Mouse (Mus musculus) midbrain, embryonic 12.5 days (tissue): ENCODE results near the gene Snu13. TPM values are rescaled to one million over a fixed set of nuclear protein-coding genes. Genes with fewer than 3 reads are reported as not detected.

Experiments used
- polyA plus RNA-seq: library from polyadenylated mRNA; unstranded; fragments of >200 nt; fragmentation: Nextera tagmentation; extraction: Ambion mirVana; gene quantifications from 2 replicates; pipeline ENCODE4 v1.2.1, GENCODE M21; 2016

The Snu13 gene
- polyA plus RNA-seq, 1 experiment from 2014 or later = 183 TPM

Other genes starting within 250 kb of the Snu13 start
- gene Tef, start 245.2 kb downstream of the Snu13 start, polyA plus RNA-seq = 30.5 and 32.4 TPM in 2 replicates
- 20.9 and 22.2 TPM in 2 replicates for gene Tob2, start 188.8 kb downstream of the Snu13 start, polyA plus RNA-seq
- 129 and 133 TPM in 2 replicates for gene Phf5a, start 175.7 kb downstream of the Snu13 start, polyA plus RNA-seq
- 170 and 177 TPM in 2 replicates for gene Aco2, start 175.3 kb downstream of the Snu13 start, polyA plus RNA-seq
- 60.8 and 71.6 TPM in 2 replicates for gene Polr3h, start 121.4 kb downstream of the Snu13 start, polyA plus RNA-seq
- gene Csdc2, start 110.8 kb downstream of the Snu13 start, polyA plus RNA-seq = 38.0 and 40.2 TPM in 2 replicates
- 26.6 and 30.4 TPM in 2 replicates for gene Pmm1, start 86.7 kb downstream of the Snu13 start, polyA plus RNA-seq
- not detected in 2 replicates for gene 1700029P11Rik, start 67.1 kb downstream of the Snu13 start, polyA plus RNA-seq
- 50.2 and 50.5 TPM in 2 replicates for gene Xrcc6, start 59.8 kb downstream of the Snu13 start, polyA plus RNA-seq
- 39.9 and 43.0 TPM in 2 replicates for gene Desi1, start 13.7 kb downstream of the Snu13 start, polyA plus RNA-seq
- not detected in 2 replicates for gene 4930407I10Rik, start 11.6 kb upstream of the Snu13 start, polyA plus RNA-seq
- 0.05 and 0.08 TPM in 2 replicates for gene Mei1, start 22.4 kb upstream of the Snu13 start, polyA plus RNA-seq
- gene Ccdc134, start 80.3 kb upstream of the Snu13 start, polyA plus RNA-seq = 17.3 and 18.3 TPM in 2 replicates
- gene Srebf2, start 99.6 kb upstream of the Snu13 start, polyA plus RNA-seq = 274 and 276 TPM in 2 replicates
- 0.73 and 0.80 TPM in 2 replicates for gene Shisa8, start 165.2 kb upstream of the Snu13 start, polyA plus RNA-seq
- gene Tnfrsf13c, start 176.8 kb upstream of the Snu13 start, polyA plus RNA-seq = 0.37 TPM in 1 of 2 replicates, not detected in the other
- gene Cenpm, start 197.2 kb upstream of the Snu13 start, polyA plus RNA-seq = 60.1 and 61.9 TPM in 2 replicates
- gene 1500009C09Rik, start 204.8 kb upstream of the Snu13 start, polyA plus RNA-seq = 2.6 and 3.3 TPM in 2 replicates
- gene Sept3, start 227.3 kb upstream of the Snu13 start, polyA plus RNA-seq = 237 and 291 TPM in 2 replicates